Mouse (Mus musculus): ENCODE results near the gene Otud7b. TPM values are rescaled to one million over a fixed set of nuclear protein-coding genes. Genes with fewer than 3 reads are reported as not detected.

Gene Otud7b
- polyA plus RNA-seq, 1 experiment: 46.0 TPM

DNA sequence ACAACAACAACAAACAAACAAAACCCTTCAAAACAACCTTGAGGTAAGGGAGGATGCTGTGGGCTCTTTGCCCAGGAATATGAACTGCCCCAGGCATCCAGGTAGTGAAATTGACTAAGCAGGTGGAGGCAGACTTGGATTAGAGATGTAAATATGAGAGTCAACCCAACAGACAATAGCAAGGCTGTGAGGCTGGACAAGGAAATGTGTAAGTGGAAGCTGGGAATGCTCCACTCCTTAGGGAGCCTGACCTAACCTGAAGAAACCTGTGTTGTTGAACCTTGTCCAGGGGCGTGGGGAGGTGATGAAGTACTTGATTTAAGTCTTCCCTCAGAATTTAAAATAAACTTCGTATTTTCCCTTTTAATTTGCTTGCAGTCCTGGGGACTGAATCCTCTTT is 74.6 kb downstream of the Otud7b start:
- Histone ChIP-seq H3K27ac (ENCODE audit: control insufficient read depth, insufficient read depth, low read depth, low read length) (no peak overlapping the region), H3K4me3 (ENCODE audit: control insufficient read depth, low read depth, low read length) (no peak overlapping the region), H3K27me3 (ENCODE audit: control insufficient read depth, insufficient read depth, low read length) (no peaks in the 10 kb centered on the region), H3K36me3 (ENCODE audit: control insufficient read depth, insufficient read depth, low read length) (peaks cover 9% of the 10 kb centered on the region), H3K4me1 (ENCODE audit: control insufficient read depth, insufficient read depth, low read length) (peaks cover 14% of the 10 kb centered on the region)
- TF ChIP-seq CTCF (IDR thresholded peaks at IDR 0.05; ENCODE audit: control insufficient read depth, insufficient read depth, insufficient replicate concordance, low read depth, low read length) (no peak), POLR2A (IDR thresholded peaks at IDR 0.05; ENCODE audit: control insufficient read depth, low read depth, low read length) (no peak)

DNA sequence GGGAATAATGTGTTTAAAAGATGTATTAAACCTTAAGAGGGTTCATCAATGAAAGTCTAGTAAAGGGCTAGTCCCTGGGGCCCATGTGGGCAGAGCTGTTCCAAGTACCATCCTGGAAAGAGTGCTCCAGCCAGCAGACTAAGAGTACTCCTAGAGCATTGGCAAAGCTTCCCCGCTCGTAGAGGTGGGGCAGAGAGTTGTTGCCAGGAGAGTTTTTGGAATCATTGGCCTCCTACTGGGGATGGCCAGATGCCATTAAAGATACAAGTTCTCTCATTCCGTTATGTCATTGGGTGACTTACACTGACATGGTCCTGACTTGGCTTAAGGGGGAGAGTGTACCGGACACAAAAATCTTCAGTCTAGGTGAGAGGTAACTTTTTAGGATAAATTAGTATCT is 75.2 kb downstream of the Otud7b start:
- TF ChIP-seq CTCF (IDR thresholded peaks at IDR 0.05; ENCODE audit: control insufficient read depth, insufficient read depth, insufficient replicate concordance, low read depth, low read length) (no peak), POLR2A (IDR thresholded peaks at IDR 0.05; ENCODE audit: control insufficient read depth, low read depth, low read length) (no peak)
- no peak overlapping the region for H3K4me3 ChIP-seq (ENCODE audit: control insufficient read depth, low read depth, low read length)
- no peak overlapping the region for H3K27ac ChIP-seq (ENCODE audit: control insufficient read depth, insufficient read depth, low read depth, low read length)
- H3K36me3 ChIP-seq (ENCODE audit: control insufficient read depth, insufficient read depth, low read length): peaks cover 8% of the 10 kb centered on the region
- peaks cover 14% of the 10 kb centered on the region for H3K4me1 ChIP-seq (ENCODE audit: control insufficient read depth, insufficient read depth, low read length)
- H3K27me3 ChIP-seq (ENCODE audit: control insufficient read depth, insufficient read depth, low read length): no peaks in the 10 kb centered on the region

DNA sequence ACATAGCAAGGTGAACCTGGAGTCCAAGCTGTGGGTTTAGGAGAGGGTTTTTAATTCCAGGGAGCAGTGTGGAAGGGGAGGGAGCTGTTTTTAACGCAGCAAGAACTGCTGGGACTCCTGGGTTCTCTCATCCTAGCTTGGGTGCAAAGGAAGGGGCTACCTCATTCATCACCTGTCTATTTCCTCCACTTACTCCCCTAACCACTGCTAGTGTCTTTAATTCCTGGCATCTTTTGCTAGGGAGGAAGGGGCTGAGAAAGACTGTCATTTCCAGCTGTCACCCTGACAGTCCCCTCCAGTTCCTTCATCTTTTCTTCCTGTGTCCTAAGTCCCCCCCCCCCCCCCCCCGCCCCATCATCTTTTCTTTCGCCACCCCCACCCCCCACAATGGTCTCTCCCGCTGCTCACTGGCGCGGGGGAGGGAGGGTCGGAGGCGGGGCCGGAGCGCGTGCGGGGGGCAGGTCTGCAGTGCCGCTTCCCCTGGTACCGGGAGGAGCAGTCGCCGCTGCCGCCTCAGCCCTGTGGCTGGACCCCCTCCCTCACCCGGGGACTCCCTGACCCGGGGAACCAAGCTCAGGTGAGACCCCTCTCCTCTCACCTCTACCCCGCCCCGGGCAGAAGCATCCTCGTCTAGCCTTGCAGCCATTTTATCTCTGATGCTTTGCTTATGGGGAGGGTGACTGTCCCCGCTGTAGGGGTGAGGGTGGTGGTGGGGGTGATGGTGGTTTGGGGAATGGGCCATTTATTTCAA is 76.6 kb downstream of the Otud7b start, which contains the start of gene Sv2a:
Gene Sv2a (plus strand): TSS at position 425 of the 751 bp plus-strand sequence.
- Histone ChIP-seq H3K27ac (ENCODE audit: control insufficient read depth, insufficient read depth, low read depth, low read length) (no peak within 1 kb of the TSS), H3K4me1 (ENCODE audit: control insufficient read depth, insufficient read depth, low read length) (peaks cover 14% of the 10 kb centered on the region), H3K4me3 (ENCODE audit: control insufficient read depth, low read depth, low read length) (peak within 1 kb of the TSS; percentile 79), H3K36me3 (ENCODE audit: control insufficient read depth, insufficient read depth, low read length) (peaks cover 4% of the 10 kb centered on the region; the same call in 1 of the 2 replicates), H3K27me3 (ENCODE audit: control insufficient read depth, insufficient read depth, low read length) (no peaks in the 10 kb centered on the region)
- no peak for TF ChIP-seq POLR2A (IDR thresholded peaks at IDR 0.05; ENCODE audit: control insufficient read depth, low read depth, low read length)
- no peak for TF ChIP-seq CTCF (IDR thresholded peaks at IDR 0.05; ENCODE audit: control insufficient read depth, insufficient read depth, insufficient replicate concordance, low read depth, low read length)

DNA sequence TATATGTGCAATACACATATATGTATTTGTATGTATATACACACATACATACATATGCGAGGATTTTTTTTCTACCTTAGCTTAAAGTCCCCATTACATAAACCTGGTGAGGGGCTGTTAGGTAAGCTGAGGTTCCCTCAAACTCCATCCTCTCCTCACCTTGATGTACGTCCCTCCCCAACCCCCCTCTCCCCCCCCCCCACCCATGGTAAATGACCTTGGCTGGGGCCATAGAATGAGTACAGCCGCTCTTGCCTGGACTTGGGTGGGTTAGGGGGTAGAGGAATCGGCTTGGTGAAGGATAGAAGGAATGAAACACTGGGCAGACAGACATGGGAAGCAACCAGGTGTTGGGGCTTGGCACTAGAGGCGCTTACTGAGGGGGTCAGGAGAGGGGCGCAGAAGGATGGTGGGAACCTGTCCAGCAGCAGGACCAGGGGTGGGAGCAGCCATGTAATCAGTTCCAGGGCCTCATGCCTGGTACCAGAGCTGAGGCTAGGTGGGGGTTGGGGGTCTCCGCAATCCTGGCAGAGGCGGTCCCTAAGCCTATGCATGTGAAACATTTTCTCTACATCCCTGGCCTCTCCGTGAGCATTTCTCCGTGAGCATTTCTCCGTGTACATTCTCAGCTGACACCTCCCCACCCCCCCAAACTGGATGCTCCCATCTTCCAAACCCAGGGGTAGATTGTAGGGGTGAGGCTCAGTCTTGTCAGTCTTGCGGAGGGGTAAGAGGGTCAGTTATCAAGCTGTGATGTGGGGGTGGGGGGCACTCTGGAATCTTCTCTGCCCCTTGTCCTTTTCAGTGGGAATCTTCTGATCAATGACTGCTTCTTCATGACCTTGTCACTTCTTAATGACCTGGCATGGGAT is 77.4 kb downstream of the Otud7b start:
- Histone ChIP-seq H3K4me1 (ENCODE audit: control insufficient read depth, insufficient read depth, low read length) (peaks cover 14% of the 10 kb centered on the region), H3K27ac (ENCODE audit: control insufficient read depth, insufficient read depth, low read depth, low read length) (no peak overlapping the region), H3K4me3 (ENCODE audit: control insufficient read depth, low read depth, low read length) (no peak overlapping the region), H3K27me3 (ENCODE audit: control insufficient read depth, insufficient read depth, low read length) (no peaks in the 10 kb centered on the region), H3K36me3 (ENCODE audit: control insufficient read depth, insufficient read depth, low read length) (peaks cover 2% of the 10 kb centered on the region; the same call in 1 of the 2 replicates)
- TF ChIP-seq CTCF (IDR thresholded peaks at IDR 0.05; ENCODE audit: control insufficient read depth, insufficient read depth, insufficient replicate concordance, low read depth, low read length) (no peak), POLR2A (IDR thresholded peaks at IDR 0.05; ENCODE audit: control insufficient read depth, low read depth, low read length) (no peak)

DNA sequence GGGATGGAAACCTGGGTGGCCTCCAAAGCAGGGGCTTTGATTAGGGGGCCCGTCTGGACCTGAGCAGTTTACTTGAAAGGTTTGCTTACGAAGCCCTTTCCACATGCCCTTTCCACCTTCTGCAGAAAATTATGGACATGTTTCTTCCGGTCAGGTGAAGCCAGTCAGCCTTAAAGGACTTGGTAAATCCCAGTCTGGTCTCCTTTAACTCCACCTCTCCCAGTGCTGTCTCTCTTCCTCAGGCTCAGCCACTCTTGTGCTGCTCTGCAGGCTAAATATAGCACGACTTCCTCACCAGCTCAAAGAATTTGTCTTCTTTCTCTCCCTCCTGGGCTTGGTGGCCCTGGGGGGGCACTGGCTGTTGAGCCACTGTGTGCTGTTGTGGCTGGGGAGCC is 78.1 kb downstream of the Otud7b start:
- no peaks in the 10 kb centered on the region for H3K27me3 ChIP-seq (ENCODE audit: control insufficient read depth, insufficient read depth, low read length)
- TF ChIP-seq POLR2A (IDR thresholded peaks at IDR 0.05; ENCODE audit: control insufficient read depth, low read depth, low read length) (no peak), CTCF (IDR thresholded peaks at IDR 0.05; ENCODE audit: control insufficient read depth, insufficient read depth, insufficient replicate concordance, low read depth, low read length) (no peak)
- peaks cover 14% of the 10 kb centered on the region for H3K4me1 ChIP-seq (ENCODE audit: control insufficient read depth, insufficient read depth, low read length)
- H3K27ac ChIP-seq (ENCODE audit: control insufficient read depth, insufficient read depth, low read depth, low read length): no peak overlapping the region
- H3K4me3 ChIP-seq (ENCODE audit: control insufficient read depth, low read depth, low read length): no peak overlapping the region
- peaks cover 2% of the 10 kb centered on the region; the same call in 1 of the 2 replicates for H3K36me3 ChIP-seq (ENCODE audit: control insufficient read depth, insufficient read depth, low read length)

DNA sequence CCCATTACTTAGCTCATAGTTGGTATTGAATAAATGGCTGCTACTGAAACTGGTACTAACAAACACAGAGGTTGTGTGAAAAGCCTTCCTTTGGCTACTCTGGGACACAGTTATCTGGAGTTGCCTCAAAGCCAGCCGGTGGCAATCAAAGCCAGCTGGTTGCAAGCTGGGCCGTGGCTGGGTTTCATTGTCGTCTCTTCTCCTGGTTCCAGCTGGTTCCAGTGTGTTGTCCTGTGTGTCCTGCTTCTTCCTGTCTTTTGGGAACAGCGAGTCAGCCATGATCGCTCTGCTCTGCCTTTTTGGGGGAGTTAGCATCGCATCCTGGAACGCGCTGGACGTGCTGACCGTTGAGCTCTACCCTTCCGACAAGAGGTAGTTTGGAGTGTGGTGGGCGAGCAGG is 88.7 kb downstream of the Otud7b start:
- Histone ChIP-seq H3K27me3 (ENCODE audit: control insufficient read depth, insufficient read depth, low read length) (no peaks in the 10 kb centered on the region), H3K4me3 (ENCODE audit: control insufficient read depth, low read depth, low read length) (no peak overlapping the region), H3K27ac (ENCODE audit: control insufficient read depth, insufficient read depth, low read depth, low read length) (no peak overlapping the region), H3K4me1 (ENCODE audit: control insufficient read depth, insufficient read depth, low read length) (peaks cover 17% of the 10 kb centered on the region), H3K36me3 (ENCODE audit: control insufficient read depth, insufficient read depth, low read length) (no peaks in the 10 kb centered on the region)
- no peak for TF ChIP-seq POLR2A (IDR thresholded peaks at IDR 0.05; ENCODE audit: control insufficient read depth, low read depth, low read length)
- TF ChIP-seq CTCF (IDR thresholded peaks at IDR 0.05; ENCODE audit: control insufficient read depth, insufficient read depth, insufficient replicate concordance, low read depth, low read length): no peak

DNA sequence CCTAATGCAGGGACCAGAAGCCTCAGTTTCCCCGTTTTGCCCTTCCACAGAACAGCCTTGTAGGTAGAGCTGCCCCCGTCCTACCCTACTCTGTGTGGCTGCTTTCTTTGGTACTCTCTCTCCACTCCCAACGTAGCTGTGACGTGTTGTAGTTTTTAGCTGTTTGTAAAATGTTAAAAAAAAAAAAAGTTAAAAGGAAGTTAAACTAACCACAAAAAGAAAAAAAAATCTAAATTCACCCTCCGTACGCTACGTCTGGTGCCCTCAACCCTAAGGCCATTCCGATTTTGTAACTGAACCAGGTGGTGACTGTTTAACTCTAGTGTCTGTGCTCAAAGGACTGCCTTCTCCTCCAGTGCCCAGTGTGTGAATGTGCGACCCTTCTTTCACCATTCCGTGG is 90.6 kb downstream of the Otud7b start:
- TF ChIP-seq CTCF (IDR thresholded peaks at IDR 0.05; ENCODE audit: control insufficient read depth, insufficient read depth, insufficient replicate concordance, low read depth, low read length): no peak
- no peak for TF ChIP-seq POLR2A (IDR thresholded peaks at IDR 0.05; ENCODE audit: control insufficient read depth, low read depth, low read length)
- Histone ChIP-seq H3K27me3 (ENCODE audit: control insufficient read depth, insufficient read depth, low read length) (no peaks in the 10 kb centered on the region), H3K27ac (ENCODE audit: control insufficient read depth, insufficient read depth, low read depth, low read length) (no peak overlapping the region), H3K4me1 (ENCODE audit: control insufficient read depth, insufficient read depth, low read length) (peaks cover 26% of the 10 kb centered on the region), H3K4me3 (ENCODE audit: control insufficient read depth, low read depth, low read length) (no peak overlapping the region), H3K36me3 (ENCODE audit: control insufficient read depth, insufficient read depth, low read length) (no peaks in the 10 kb centered on the region)

Measured in testis, adult 2 months (tissue).